Mouse (Mus musculus) ovary, postnatal 14 days (tissue): ENCODE results near the gene AU040320.

Source experiments
- DNase-seq: peaks from one replicate; pipeline ENCODE4 v3.0.0; 2022; ENCODE audit warnings: low spot score

The AU040320 gene

DNA sequence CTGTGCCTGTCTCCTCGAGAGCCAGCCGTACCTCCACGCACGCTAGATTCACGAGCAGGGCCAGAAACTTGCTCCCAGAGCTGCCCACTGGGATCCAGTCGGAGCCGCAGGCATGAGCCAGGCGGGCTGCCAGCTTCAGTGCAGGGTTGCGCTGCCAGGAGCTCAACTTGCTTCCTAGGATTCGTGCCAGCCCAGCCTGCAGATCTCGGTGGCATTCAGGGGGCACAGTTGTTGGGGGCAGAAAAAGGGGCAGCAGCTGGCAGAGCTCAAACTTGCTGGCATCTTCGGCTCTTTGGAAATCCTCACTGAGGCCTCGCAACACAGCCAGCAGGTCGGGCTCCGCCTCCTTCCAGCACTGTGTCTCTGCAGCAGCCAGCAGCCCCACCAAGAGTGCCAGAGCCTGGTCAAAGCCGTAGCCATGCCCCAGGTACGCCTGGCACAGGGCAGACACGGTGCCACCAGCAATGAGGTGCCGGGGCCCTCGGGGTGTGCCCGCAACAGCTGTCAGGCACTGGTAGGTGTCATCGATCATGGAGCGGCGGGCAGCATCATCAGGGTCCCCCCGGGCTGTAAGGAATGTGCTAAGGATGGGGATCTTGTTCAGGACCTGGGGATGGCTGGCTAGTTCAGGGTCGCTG is 3.2 kb upstream of the AU040320 start:
- no peak for DNase-seq

DNA sequence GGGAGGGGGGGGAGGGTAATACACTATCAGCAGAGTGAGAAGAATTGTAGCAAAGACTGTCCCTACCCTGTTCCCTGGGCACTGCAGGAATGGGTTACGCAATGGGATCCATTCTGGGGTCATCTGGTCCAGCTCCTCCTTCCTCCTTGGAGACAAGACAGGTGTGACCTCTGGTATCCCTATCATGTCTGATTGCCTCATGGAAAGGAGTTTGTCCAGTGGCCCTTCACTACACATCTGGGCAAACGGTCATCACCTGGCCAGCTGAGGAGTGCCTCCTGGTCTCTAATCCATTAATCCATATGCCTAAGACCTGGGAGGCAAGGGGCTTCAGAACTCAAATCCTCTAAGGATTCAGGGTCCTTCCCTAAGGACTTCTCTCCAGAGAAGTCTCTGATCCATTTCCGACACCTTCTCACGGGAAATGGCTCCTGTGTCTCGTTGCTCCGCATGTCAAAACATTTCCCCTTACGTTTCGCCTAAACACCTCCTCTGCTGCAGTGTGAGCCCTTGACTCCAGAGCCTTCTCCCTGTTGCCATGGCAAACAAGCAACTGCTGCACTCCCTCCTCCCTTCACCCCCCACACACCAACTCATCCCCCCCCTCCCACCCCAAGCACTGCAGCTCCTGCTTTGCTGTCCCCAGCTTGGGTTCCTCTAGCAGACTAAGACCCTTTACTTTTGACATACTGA is 2.3 kb upstream of the AU040320 start:
- no peak for DNase-seq

DNA sequence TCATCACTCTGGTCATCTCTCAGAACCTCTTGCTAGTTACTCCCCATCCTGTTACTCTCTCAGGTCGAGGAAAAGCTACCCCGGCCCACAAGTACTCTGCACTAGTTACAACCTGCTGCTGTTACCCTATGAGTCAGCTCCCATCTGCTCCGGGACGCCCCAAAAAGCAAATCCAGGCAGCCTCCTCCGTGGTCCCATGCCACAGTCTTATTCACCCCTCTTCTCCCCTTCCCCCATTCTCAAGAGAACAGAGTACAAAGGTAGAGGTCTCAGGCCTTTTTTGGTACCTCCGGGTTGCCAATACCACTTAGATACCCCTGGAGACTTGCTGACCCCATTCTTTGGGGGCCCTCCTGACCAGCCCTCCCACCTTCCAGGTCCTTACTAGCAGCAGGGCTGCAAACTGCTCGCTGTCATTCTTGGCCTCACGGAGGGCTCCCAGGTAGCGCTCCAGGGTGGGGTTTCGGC is 1.8 kb upstream of the AU040320 start:
- DNase-seq, result no peak

DNA sequence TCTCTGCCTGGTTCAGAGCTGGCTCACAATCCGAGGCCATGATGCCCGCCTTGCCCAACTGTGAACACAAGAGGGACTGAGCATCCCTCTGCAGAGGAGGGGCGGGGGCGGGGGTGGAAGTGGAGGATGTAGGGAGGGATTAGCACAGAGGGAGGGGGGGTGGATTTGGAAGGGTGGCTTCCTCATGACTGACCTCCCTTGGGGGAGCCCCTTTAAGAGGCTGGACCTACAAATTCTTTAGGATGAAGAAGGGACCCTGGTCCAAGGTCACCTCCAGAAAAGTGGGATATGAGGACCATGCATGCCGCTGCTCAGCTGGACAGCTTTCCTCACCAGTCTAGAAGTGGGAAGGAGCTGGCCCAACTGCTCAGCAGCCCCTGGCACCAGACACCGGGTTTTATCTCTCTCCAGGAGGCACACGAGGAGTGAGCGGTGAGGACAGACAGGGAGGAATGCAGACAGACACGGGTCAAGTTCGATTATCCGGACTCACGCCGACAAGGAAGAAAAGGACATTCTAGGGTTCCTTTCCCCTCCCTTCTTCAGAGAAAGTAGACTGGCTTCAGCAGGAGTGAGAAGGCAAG is 1.2 kb upstream of the AU040320 start:
- DNase-seq, result no peak

DNA sequence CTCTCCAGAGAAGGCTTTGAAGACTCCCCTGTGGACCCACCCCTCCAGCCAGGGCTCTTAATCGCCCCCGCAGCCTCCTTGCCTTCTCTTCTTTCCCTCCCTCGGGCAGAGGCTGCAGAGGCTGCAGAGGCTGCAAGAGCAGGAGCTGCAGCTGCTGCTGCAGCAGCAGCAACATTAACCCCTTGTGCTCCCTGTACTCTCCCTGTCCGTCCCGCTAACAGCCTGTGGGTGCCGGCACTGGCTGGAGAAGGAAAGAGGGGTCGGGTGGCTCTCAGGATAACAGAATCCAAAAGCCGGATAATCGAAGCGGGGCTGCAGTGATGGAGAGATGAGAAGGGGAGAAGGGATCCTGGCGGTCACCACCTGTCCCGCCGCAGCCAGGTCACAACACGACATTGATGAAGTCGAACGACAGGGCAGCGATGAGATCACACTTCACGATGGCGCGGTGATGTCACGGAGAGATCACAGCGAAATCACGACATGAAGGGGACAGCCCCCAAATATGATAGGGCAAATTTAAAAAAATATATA is 669 bp upstream of the AU040320 start:
- DNase-seq, result no peak

DNA sequence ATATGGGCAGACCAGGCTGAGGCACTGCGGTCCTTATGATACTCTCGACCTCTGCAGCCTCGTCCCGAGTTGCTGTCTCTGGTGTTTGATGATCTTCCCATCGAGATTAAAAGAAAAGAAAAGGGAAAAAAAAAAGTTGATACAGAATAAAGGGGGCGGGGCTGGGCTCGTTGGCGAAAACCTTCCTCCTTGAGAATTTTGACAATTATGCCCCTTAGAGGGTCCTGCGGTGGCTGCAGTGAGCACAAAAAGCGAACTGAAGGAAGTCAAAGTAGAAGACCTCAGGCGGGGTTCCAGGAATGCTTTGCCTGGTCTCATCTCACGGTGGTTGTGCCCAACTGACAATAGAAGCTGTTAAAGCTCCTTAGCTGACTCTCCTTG is 877 bp downstream of the AU040320 start:
- no peak for DNase-seq

DNA sequence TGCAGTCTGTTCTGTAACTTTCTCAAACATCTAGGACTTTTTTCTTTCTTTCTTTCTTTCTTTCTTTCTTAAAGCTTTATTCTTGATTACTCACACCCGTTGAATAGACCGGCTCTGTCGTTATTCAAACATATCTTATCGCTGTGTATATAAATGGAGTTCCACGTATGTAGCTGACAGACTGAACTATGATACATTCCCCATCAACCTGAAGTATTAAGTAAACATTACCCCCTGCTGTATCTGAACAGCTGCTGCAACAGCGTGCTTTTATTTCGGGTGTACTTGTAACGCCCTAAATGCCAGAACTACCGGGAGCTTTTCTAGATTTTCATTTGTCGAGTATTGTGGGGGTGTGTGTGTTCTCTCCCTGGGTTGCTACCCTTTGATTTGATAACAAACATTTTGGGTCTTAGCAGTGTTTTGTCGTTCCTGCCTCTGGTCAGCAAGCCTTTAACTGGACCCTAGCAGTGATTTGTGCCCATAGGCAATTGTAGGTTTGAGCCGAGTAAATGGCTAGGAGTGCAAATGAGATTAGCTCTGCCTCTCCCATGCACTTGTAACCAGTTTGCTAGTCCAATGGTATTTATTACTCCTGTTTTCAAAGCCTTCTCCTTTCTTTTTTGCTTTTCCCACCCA is 1.5 kb downstream of the AU040320 start:
- DNase-seq, result no peak

DNA sequence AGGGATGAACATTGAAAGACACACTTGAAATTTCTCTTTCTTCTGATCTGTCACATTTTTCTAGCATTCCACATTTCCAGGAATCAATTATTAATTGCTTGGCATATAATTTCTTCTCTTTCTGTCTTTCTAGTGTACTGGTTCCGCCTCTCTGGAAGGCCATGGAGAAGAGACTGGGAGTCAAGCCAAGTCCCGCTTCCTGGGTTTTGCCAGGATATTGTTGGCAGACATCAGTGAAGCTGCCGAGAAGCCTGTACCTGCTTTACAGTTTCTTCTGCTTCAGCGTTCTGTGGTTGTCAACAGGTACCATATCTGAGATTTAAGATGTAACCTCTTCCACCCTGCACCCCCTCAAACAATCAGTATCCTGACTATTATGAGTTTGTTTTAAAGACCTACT is 3.4 kb downstream of the AU040320 start:
- DNase-seq, result no peak

DNA sequence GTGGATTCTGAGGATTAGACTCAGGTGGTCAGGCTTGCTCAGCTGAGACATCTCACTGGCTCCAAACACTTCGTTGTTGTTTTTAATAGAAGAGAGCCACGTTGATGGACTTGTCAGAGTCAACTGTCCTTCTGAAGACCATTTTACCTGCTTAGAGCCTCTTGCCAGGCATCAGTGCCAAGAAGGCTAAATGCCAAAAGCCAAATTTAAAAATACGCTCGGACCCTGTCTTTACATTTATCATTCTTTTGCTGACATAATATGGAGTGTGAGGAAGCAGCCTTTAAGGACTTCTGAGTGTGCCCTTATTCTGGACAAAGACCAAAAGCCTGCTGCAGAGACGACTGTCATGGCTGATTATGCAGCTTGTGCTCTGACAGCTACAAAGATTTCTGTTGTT is 5.0 kb downstream of the AU040320 start:
- DNase-seq, result no peak

DNA sequence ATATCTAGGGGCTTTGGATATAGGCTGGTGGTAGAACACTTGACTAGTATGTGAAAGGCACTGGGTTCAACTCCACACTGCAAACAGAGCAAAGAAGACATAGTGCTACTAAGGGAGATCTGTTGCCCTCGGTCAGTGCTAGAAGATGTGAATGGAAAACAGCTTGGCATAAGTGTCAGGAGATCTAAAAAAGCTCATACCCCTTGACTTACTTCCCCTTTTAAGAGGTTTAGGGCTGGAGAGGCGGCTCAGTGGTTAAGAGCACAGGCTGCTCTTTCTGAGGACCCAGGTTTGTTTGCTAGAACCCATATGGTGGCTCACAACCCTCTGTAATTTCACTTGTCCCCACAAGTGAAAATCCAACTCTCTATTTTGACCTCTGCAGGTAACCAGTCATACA is 6.1 kb downstream of the AU040320 start:
- DNase-seq, result no peak

DNA sequence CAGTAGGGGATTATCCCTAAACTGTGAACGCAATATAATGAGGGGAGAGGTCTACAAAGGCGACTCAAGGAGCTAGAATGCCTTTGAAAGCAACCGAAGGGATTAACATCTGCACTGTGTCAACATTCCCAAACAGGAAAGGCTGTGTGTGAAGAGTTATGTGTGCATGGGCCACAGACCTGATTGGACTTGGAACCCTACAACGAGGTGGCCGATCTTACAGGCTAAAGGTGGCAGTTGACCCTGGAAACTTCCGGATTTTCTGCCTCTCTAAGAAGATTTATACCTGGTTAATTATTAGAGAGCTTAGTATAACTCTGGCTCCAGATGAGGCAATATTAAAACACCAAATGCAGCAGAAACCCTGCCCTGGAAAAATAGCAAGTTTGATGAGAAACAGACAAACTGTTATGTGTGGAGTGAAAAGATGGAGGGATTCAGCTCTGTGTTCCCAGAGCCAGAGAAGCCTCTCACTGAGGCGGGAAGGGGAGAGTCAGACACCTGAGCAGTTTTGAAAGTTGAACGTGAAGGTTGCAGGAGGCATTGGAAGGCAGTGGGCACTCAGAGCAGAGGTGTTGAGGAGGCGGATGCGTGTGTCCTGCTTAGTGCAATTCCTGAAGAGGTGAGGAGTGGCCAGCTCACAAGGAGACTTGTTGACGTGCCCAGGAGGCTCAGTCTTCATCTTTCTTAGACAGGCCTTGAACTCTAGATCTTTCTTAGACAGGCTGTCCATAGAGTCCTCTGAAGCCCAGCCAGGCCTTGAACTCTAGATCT is 9.4 kb downstream of the AU040320 start:
- no peak for DNase-seq

DNA sequence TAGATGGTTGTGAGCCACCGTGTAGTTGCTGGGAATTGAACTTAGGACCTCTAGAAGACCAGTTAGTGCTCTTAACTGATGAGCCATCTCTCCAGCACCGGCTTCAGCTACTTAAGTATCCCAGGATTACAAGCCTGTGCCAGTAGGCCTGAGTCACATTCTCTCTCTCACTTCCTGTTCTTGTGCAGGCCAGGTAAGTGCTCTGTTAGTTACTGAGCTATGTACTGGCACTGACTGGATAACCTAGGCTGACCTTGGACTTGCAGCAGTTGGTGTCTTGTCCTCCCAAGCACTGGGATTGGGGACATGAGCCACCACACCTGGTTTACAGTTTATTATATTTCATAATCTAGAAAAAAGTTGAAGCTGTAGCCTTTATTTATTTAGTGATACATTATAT is 10.1 kb downstream of the AU040320 start:
- DNase-seq, result no peak

DNA sequence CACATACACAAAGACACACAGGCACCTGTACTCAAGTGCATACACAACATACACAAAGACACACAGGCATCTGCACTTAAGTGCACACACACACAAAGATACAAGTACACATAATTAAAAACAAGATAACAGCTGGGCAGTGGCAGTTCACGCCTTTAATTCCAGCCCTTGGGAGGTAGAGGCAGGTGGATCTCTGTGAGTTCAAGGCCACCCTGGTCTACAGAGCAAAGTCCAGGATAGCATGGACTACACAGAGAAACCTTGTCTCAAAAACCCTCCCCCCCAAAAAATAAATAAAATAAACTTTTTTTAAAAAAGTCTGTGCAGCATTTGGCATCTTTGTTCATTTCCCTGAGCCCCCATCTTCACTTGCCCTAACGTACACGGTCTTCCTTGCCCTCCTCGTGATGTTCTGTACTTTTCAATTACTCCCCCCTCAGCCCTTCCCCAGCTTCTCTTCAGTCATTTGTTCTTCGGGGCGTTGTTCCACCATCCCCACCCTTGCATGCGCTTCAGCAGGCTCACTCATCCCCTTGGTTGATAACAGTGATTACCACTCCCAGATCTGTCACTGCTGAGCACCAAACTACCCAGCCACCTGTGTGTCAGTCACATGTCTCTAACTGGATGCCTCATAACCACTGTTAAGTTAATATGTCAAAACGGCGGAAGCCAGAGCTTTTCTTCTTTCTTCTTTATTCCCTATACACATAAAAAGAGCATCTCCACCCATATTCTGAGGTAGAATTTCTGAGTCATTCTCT is 16.6 kb downstream of the AU040320 start:
- DNase-seq, result no peak

DNA sequence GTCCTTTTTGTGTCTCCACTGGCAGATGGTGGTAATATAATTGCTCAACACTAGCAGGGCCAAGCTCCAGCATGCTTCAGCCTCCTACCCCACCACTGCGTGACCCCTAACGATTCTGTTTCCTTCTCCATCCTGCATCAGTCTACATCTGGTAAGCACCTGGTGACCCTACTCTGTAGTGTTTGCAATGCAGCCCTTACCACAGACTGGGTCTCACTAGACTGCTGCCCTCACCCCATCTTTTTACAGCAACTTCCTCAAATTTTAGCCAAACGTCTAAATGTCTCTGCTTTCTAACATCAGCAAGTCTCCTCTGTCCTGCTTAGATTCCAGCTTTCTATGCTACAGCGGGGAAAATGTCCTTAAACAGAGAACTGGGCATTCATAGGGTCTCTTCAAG is 17.5 kb downstream of the AU040320 start:
- no peak for DNase-seq

DNA sequence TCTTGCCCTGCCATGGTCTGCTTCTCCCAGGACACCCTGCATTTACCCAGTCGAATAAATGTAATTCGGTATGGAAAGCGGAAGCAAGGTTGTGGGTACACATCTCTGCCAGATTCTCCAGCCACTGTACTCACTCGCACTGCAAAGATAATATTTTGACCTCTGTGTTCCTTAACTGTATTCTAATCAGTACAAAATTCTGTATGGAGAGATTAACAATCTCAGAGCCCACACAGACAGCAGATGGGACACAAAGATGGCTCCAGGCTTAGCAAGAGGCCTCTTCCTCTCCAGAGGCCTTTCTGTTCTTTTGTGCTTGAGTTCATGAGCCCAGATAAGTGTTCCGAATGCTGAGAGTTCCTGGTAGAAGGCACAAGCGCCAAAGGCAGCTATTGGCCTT is 20.5 kb downstream of the AU040320 start:
- no peak for DNase-seq

DNA sequence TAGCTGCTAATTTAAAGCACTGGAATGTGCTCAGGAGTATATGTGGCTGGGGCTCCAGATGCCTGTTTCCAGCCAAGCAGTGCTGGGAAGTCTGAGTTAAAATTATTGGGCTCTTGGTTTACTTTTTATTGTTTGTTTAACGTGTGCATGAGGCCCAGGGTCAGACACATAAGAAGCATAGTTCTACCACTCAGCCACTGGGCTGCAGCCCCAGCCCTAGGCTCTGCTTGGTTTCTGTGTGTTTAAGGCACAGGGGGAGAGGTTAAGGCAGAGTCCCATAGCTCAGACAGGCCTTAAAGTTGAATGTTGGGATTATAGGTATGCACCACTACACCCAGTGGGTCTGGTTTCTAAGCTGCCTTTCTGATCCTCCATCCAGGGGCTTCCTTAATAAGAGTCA is 21.8 kb downstream of the AU040320 start:
- DNase-seq, result no peak

DNA sequence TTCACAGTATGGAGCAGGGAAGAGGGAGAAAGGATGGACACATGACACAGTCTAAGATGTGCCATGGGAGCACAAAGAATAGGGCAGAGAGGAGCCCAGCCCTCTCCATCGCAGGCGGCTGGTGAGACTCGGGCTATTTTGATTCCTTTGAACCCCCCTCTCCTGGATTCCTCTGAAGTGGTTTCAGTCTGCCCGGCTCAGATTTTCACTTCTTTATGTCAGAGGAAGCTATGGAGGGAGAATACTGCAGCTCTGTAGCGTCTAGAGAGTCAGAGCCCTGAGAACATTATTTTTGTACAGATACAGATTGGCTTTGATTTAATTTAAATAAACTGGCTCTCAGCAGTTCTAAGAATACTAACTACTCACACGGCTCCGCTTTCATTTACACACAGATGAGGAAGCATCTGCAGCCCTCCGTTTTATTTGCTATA is 25.8 kb downstream of the AU040320 start:
- DNase-seq, result no peak

DNA sequence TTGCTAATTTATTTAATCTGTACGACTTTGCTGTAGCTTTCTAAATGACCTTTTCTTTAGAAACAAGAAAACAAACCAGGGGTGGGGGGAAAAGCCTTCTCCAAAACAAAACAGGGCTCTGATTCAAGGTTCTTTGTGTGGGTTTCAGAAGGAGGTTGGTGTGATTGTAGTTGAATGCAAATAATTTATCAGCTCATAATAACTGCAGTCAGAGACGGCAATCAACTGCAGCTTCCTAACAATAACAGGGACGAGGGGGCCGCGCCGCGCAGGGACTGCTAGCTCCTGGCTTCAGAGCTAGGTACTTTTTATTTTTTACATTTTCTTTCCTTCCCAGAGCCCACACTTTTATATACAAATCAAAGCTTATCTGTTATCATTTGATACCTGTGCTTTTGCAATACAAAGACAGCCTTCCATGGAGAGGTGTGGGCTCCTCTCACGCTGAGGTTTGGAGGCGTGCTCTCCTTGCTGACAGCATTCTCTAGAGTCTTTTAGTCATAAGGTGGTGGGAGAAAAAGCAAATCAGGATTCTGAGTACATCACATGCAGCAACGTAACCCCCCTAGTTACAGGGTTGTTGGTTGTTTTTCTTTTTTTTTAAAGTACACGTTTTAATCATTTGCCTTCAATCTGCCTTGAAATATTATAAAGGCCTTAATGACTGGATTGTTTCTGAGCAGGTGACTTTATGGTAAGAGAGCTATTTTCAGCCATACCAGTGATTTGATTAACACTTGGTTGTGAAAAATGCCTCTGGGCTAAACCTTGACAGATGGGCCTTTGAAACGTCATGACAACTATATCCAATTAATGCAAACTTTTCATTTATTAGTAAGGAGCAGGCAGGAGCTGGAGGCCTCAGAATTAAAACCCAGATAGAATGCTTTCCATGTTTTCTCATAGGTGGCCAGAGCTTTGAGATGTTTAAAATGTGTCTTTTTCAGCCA is 26.8 kb downstream of the AU040320 start:
- DNase-seq, result no peak

DNA sequence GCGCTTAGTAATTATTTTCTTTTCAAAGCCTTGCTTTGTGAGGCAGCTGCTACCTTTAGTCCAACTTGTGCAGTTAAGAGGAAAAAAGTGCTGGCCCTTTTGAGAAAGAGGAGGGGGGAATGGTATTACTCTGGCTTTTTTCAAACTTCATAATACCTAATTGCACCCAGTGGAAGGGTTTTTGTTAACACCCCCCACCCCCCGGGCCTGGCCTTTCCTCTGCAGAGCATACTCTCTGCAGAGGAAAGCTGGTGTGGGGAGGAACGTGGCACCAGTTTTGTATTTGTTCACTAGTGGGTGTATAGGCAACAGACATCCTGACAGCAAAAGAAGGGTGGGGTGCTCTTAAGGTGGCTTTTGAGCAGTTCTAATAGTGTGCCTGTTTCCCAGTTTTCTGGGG is 28.5 kb downstream of the AU040320 start:
- DNase-seq, result no peak

DNA sequence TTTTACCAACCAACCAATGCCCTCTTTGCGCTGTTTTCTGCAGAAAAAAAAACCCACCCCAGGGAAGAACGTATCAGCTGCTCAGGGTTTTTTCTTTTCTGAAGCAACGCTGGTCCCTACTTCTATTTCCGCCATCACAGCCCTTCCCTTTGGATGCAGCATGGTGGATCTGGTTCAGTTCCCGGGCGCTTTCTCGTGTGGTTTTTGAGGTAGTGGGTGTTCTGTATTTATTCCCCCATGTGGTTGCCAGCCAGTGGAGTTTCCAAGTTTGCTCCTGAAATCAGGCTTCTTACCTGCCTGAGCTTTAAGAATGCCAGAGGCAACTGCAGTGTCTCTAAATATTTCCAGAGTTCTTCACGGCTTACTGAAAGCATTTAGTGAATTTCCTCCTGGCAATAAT is 29.2 kb downstream of the AU040320 start:
- DNase-seq, result no peak
